Mouse (Mus musculus): ENCODE data around the gene Rnf212.
A peak's percentile ranks its signal among the peaks of the same experiment; 100 is the strongest.

The Rnf212 gene

DNA sequence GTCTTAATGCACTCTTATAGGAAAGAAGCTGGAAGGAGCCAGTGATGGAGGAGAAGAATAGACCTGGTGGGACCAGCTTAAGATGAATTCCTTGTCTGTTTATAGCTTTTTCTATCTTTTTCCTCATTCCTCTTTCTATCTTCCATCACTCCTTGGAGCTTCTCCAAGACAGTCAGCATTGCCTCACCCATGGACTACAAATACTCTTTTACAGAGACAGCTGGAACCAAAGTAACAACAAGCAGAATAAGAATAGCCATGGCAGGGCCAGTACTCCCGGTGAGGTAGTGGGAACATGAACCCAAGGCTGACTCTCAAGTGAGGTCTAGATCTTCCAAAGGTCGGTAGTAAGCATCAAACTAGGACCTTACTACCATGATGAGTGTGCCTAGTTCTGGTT is 61.7 kb downstream of the Rnf212 start:
- no peak for DNase-seq (ENCODE audit: low spot score)

DNA sequence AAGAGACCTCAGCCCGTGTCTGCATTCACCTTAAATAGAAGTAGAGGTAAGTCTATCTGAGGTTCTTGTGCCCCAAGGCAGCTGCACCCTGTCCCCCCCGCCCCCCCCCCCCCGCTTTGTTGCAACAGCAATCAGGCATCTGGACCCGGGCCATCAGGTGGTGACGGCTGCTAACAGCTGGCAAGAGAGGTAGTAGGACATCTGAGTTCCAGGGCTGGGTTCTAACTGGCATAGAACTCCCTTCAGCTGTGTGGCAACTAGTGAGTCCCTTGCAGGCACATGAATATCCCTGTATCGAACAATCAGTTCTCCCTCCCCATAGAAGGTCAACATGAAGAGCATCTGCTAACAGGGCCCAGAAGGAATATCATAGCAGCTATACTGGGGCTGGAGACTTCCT is 62.8 kb downstream of the Rnf212 start:
- no peak for DNase-seq (ENCODE audit: low spot score)

- DNase-seq (ENCODE audit: low spot score) = no peak
These were observed 65.6 kb downstream of the Rnf212 start for GRCm38 (mm10) chr5:108708981-108709731.

DNA sequence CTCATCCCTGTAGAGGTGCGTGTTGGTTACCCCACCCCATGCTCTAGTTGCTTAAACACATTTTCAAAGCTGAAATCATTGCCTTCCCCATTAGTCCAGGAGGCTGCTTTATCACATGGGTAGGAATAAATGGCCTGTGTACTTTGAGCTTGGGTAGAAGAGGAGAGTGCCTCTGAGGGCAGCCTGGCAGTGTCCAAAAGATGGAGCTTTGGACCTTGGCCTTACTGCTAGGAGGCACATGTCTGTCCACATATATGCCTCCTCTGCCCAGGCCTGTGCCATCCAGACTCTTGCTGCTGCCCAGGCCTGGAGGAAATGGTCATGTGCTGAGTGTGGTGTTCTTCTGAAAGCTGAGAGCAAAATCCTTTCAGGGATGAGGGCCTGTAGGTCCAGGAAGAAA is 66.4 kb downstream of the Rnf212 start:
- no peak for DNase-seq (ENCODE audit: low spot score)

DNA sequence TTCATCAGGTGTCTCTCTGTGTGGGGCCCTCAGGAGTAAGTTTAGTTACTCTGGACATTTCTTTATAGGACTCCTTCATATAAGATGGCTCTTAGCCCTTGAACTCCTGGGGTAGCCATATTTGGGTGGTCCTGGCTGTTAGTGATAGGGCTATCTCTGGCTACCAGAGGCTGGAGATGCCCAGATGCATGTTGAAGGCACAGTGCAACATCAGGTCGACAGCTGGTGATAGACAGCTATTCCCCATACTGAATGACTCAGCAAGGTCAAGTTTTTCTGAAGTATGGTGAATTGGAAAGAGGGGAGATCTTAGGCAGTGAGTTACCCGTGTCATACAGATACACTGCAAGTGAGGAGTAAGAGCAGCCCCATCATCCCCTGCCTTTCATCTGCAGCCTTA is 67.0 kb downstream of the Rnf212 start:
- DNase-seq (ENCODE audit: low spot score) = no peak

- DNase-seq (ENCODE audit: low spot score) = no peak
These were observed 70.8 kb downstream of the Rnf212 start for GRCm38 (mm10) chr5:108703754-108704626.

GRCm38 (mm10) chr5:108701341-108702021 is 73.3 kb downstream of the Rnf212 start:
- DNase-seq (ENCODE audit: low spot score) = no peak

- DNase-seq (ENCODE audit: low spot score) = no peak
These were observed 74.4 kb downstream of the Rnf212 start for GRCm38 (mm10) chr5:108700346-108700745.

DNA sequence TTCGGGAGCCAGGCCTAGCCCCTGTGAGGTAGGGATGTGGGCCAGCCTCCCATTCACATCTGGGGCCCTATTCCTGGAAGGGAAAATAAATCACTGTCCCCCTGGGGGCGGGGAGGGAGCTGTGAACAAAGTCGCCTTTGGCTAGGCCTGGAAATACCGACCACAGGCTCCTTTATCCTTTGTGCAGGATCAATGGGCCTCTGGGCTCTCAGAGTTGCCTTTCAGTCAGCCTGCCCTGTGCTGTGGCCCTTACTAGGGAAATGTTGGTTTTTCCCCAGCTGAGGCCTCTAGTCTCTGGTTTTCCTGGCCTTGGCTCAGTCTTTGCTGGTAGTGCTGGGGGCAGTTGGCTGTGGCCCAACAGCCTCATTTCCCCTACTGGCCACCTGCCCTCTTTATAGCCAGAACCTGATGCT is 77.4 kb downstream of the Rnf212 start:
- DNase-seq (ENCODE audit: low spot score) = no peak

DNA sequence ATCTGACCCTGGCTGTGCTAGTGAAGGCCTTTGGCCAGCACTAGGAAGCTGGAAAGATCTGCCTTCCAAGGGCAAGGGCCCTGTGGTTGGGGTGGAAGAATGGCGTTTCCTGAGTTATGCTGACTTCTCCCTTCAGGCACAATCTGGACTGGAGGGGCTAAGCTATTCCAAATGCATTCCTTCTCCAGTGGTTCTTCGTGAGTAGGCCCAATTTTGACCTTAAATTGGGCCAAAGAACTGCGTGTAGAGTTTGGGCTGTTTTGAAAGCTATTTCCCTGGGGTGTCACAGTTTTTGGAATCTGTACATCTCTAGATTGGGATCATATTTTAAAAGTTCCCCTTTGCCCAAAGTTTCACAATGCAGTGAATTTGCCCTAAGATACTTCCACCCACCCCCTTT is 78.2 kb downstream of the Rnf212 start:
- no peak for DNase-seq (ENCODE audit: low spot score)

GRCm38 (mm10) chr5:108695861-108696260 is 78.9 kb downstream of the Rnf212 start:
- DNase-seq (ENCODE audit: low spot score) = no peak

- no peak for DNase-seq (ENCODE audit: low spot score)
These were observed 80.2 kb downstream of the Rnf212 start for GRCm38 (mm10) chr5:108694352-108695261.

GRCm38 (mm10) chr5:108693872-108694288 is 80.9 kb downstream of the Rnf212 start:
- DNase-seq (ENCODE audit: low spot score) = peak; percentile 90

GRCm38 (mm10) chr5:108692271-108692670 is 82.5 kb downstream of the Rnf212 start, which contains the start of gene Fgfrl1:
TSS of gene Fgfrl1 (plus strand) at chr5:108692382.
- peak; percentile 72 for DNase-seq (ENCODE audit: low spot score)

DNA sequence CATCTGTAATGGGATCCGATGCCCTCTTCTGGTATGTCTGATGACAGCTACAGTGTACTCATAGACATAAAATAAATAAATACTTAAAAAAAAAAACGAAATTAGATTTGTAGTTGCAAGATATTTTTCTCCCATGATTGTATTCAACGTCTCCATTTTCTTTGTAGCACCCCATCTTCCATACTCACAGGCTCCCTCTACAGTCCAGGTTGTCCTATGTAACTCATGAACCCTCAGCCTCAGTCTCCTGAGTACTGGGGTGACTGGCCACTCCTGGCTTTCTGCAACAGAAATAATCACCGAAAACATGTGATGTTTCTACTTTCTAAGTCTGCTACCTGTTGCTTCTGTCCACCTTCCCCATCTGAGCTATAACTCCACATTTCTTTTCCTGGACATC is 83.6 kb downstream of the Rnf212 start:
- DNase-seq (ENCODE audit: low spot score) = no peak

DNA sequence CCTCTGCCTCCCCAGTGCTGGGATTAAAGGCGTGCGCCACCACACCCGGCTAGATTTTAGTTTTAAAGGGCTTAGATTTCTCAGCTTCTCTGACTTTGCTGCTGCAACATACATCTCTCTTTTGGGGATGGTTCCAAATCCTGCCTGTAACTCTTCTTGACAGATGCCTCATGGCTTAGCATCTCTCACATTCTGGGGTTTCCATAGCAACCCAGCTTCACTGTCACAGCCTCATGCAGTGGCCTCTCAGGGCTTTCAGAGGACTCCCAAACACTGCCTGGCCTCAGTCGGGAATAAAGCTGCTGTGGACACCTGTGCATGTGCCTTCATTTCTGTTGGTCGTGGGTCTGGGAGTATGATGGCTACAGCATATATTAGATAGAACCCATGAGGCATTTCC is 85.7 kb downstream of the Rnf212 start:
- DNase-seq (ENCODE audit: low spot score) = no peak

DNA sequence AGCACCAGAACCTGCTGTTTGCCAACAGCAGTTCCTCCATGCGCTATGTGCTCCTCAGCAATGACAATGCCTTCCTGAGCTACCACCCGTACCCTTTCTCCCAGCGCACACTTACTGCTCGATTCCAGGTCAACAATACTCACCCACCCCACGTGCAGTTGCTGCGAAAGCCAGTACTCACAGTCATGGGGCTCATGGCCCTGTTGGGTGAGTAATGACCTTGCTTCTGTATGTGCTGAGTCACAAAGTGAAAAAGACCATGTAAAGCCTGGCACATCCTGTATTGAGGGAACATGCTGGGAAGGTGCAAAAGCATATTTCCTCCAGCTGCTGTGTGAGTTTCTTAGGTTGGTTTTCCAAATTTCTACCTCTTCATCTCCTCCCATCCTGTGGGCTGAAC is 93.9 kb downstream of the Rnf212 start:
- DNase-seq (ENCODE audit: low spot score) = no peak

GRCm38 (mm10) chr5:108679909-108680308 is 94.9 kb downstream of the Rnf212 start:
- DNase-seq (ENCODE audit: low spot score) = no peak

Data from c-Kit-positive CD71-positive TER-119-positive erythroid progenitor cells, embryonic 14.5 days (primary cell).